Mouse (Mus musculus) heart, adult 2 months (tissue): Measurements from ENCODE around the gene Actn4. TPM values are rescaled to one million over a fixed set of nuclear protein-coding genes. Genes with fewer than 3 reads are reported as not detected.
A peak's percentile ranks its signal among the peaks of the same experiment; 100 is the strongest.

Source experiments
- DNase-seq, 2 experiments: peaks; one replicate each; pipeline ENCODE4 v3.0.0; 2021
- H3K27ac ChIP-seq: fragments of 200-600 bp; 2 replicates; pipeline ENCODE4 v1.8.1; 2022
- H3K27me3 ChIP-seq: fragments of 200-500 bp; 2 replicates; pipeline ENCODE4 v1.6.1; 2012; ENCODE audit warnings: mild to moderate bottlenecking, low read length, inconsistent platforms, mixed read lengths; ENCODE audit not compliant: control insufficient read depth, insufficient read depth
- H3K36me3 ChIP-seq: fragments of 200-500 bp; 2 replicates; pipeline ENCODE4 v1.6.1; 2012; ENCODE audit warnings: low read length, inconsistent platforms; ENCODE audit not compliant: control insufficient read depth, insufficient read depth
- H3K4me1 ChIP-seq: fragments of 200-500 bp; 2 replicates; pipeline ENCODE4 v1.6.1; 2011; ENCODE audit warnings: low read length; ENCODE audit not compliant: control insufficient read depth, insufficient read depth
- H3K4me3 ChIP-seq: fragments of 200-600 bp; 2 replicates; pipeline ENCODE4 v1.8.1; 2022
- H3K79me2 ChIP-seq: fragments of 200-500 bp; replicated peaks from 2 replicates; pipeline ENCODE4 v1.6.1; 2012; ENCODE audit warnings: mild to moderate bottlenecking, inconsistent platforms, low read length, moderate library complexity, mixed read lengths; ENCODE audit not compliant: control insufficient read depth, insufficient read depth
- H3K9ac ChIP-seq: fragments of 200-500 bp; 2 replicates; pipeline ENCODE4 v1.6.1; 2012; ENCODE audit warnings: low read depth, mild to moderate bottlenecking, control low read depth, inconsistent platforms, low read length, mixed read lengths
- CTCF ChIP-seq: fragments of 200-600 bp; IDR thresholded peaks from 2 replicates; pipeline ENCODE4 v1.8.1; 2022; ENCODE audit warnings: antibody characterized with exemption, mild to moderate bottlenecking, moderate library complexity
- EP300 ChIP-seq: fragments of 200-500 bp; IDR thresholded peaks from 2 replicates; pipeline ENCODE4 v1.6.1; 2011; ENCODE audit warnings: low read depth, low read length, control low read depth; ENCODE audit not compliant: insufficient read depth
- POLR2A ChIP-seq: fragments of 200-500 bp; IDR thresholded peaks from 2 replicates; pipeline ENCODE4 v1.6.1; 2011; ENCODE audit warnings: mild to moderate bottlenecking, low read depth, low read length, control low read depth; ENCODE audit not compliant: insufficient read depth
- WGBS: fragments of 180-500 bp; shearing (Covaris S2); methylation state at CpG from one replicate; pipeline ENCODE4 v1.1.7; 2018; 5-methylcytosine and 5-hydroxymethylcytosine counted together
- intact Hi-C: fragments of 180-260 bp; cut with DNase I; formaldehyde crosslinking; loops from one replicate; pipeline ENCODE4 v1.15.1; 2025
- polyA plus RNA-seq: library from polyadenylated mRNA; depleted of rRNA; stranded (reverse); fragments of >200 nt; gene quantifications from 2 replicates; pipeline ENCODE4 v1.2.3, GENCODE M21; 2012
- total RNA-seq, 2 experiments: library from RNA; stranded (reverse); gene quantifications; 2 replicates each; pipeline ENCODE4 v1.2.3; 2021

The Actn4 gene
- total and polyA plus RNA-seq, 3 experiments, result 66.1 to 123 (median 85.7) TPM

GRCm38 (mm10) chr7:28960354-28961046 lies 1.6 kb downstream of the Actn4 start:
- peaks cover 39% of the 10 kb centered on the region for H3K36me3 ChIP-seq
- peaks cover 25% of the 10 kb centered on the region for H3K4me1 ChIP-seq
- intact Hi-C loops, result no loop called here
- 9% methylated on average over 9 of the region's 9 CpGs for WGBS
- peak overlapping the region; percentile 98 for H3K9ac ChIP-seq
- TF ChIP-seq CTCF (no peak), EP300 (no peak), POLR2A (no peak)
- peaks cover 11% of the 10 kb centered on the region for H3K79me2 ChIP-seq
- peak overlapping the region; percentile 88 for H3K27ac ChIP-seq
- H3K4me3 ChIP-seq, result peak overlapping the region; percentile 83
- H3K27me3 ChIP-seq, result no peaks in the 10 kb centered on the region
- no peak for DNase-seq

- peak overlapping the region; percentile 88 for H3K27ac ChIP-seq
- H3K27me3 ChIP-seq, result no peaks in the 10 kb centered on the region
- H3K9ac ChIP-seq, result peak overlapping the region; percentile 98
- H3K4me1 ChIP-seq, result peaks cover 29% of the 10 kb centered on the region
- H3K79me2 ChIP-seq, result peaks cover 15% of the 10 kb centered on the region
- no peak for DNase-seq
- peaks cover 45% of the 10 kb centered on the region for H3K36me3 ChIP-seq
- H3K4me3 ChIP-seq, result peak overlapping the region; percentile 83
- intact Hi-C loops, result loop anchor here (1.0 to 2.0 kb wide), 2 partner anchors 15 to 49 kb away; no protein-coding TSS in a partner anchor
- TF ChIP-seq CTCF, result no peak
- TF ChIP-seq POLR2A, result no peak
- no peak for TF ChIP-seq EP300
- 4% methylated on average over 6 of the region's 6 CpGs for WGBS
These were observed 2.6 kb downstream of the Actn4 start for GRCm38 (mm10) chr7:28959505-28960045.

- Histone ChIP-seq H3K79me2 (peaks cover 17% of the 10 kb centered on the region), H3K9ac (no peak overlapping the region), H3K27ac (peak overlapping the region; percentile 88), H3K4me1 (peaks cover 32% of the 10 kb centered on the region), H3K36me3 (peaks cover 48% of the 10 kb centered on the region), H3K27me3 (no peaks in the 10 kb centered on the region), H3K4me3 (peak overlapping the region; percentile 83)
- no peak for DNase-seq
- TF ChIP-seq EP300 (no peak), CTCF (no peak), POLR2A (no peak)
- 38% methylated on average over 1 of the region's 1 CpGs for WGBS
- intact Hi-C loops, result loop anchor here (1.0 to 2.0 kb wide), 2 partner anchors 14 to 48 kb away; no protein-coding TSS in a partner anchor
These were observed 3.4 kb downstream of the Actn4 start for GRCm38 (mm10) chr7:28958770-28959169.

- no peak overlapping the region for H3K9ac ChIP-seq
- no peaks in the 10 kb centered on the region for H3K27me3 ChIP-seq
- H3K79me2 ChIP-seq, result peaks cover 19% of the 10 kb centered on the region
- H3K27ac ChIP-seq, result peak overlapping the region; percentile 88
- H3K36me3 ChIP-seq, result peaks cover 52% of the 10 kb centered on the region
- H3K4me1 ChIP-seq, result peaks cover 35% of the 10 kb centered on the region
- no peak overlapping the region for H3K4me3 ChIP-seq
- 0 out of 2 replicates have a peak, but pooled peaks have one; percentile 56 for TF ChIP-seq EP300
- TF ChIP-seq POLR2A, result no peak
- WGBS, result 15% methylated on average over 1 of the region's 1 CpGs
- DNase-seq, result no peak
- intact Hi-C loops, result loop anchor here (2.0 kb wide), 1 partner anchor 47 kb away; no protein-coding TSS in a partner anchor
These were observed 4.0 kb downstream of the Actn4 start for GRCm38 (mm10) chr7:28957997-28958725.

- no peak overlapping the region for H3K4me3 ChIP-seq
- H3K4me1 ChIP-seq, result peaks cover 40% of the 10 kb centered on the region
These were observed 4.9 kb downstream of the Actn4 start for GRCm38 (mm10) chr7:28957286-28957685.

More at GRCm38 (mm10) chr7:28957286-28957685, 4.9 kb downstream of the Actn4 start:
- 42% methylated on average over 6 of the region's 6 CpGs for WGBS
- intact Hi-C loops, result no loop called here
- Histone ChIP-seq H3K79me2 (peaks cover 19% of the 10 kb centered on the region), H3K36me3 (peaks cover 61% of the 10 kb centered on the region), H3K9ac (no peak overlapping the region), H3K27me3 (no peaks in the 10 kb centered on the region), H3K27ac (peak overlapping the region; percentile 88)
- TF ChIP-seq POLR2A (no peak), CTCF (no peak), EP300 (no peak)
- DNase-seq, result no peak
